Mouse (Mus musculus) CD4-positive, CD25-positive, alpha-beta regulatory T cell, adult 4 months (primary cell): ENCODE data around the gene Accsl. TPM values are rescaled to one million over a fixed set of nuclear protein-coding genes. Genes with fewer than 3 reads are reported as not detected.
A peak's percentile ranks its signal among the peaks of the same experiment; 100 is the strongest.

Experiments used
- ATAC-seq: one replicate; pipeline ENCODE4 v1.8.0; 2017
- polyA plus RNA-seq, 2 experiments: library from polyadenylated mRNA; unstranded; fragments of 100-300 nt; shearing (Covaris generic); gene quantifications; one replicate each; pipeline ENCODE4 v1.2.1; 2017

Gene Accsl
- polyA plus RNA-seq, 2 experiments from 2014 or later: not detected

DNA sequence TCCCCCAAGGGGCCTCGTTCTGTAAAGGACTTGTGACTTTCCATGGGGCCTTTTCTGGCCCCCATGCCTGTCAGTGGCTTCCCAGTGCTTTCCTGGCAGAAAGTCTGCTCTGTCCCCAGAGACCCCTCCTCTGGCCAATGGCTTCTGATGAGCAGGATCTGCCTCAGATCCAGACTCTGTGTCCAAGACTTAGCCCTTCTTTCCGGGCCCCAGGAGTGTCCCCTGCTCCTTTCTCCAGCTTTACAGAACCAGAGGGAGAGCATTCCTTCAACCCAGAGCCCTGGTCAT, 5.2 kb upstream of the Accsl start:
- no peak for ATAC-seq

DNA sequence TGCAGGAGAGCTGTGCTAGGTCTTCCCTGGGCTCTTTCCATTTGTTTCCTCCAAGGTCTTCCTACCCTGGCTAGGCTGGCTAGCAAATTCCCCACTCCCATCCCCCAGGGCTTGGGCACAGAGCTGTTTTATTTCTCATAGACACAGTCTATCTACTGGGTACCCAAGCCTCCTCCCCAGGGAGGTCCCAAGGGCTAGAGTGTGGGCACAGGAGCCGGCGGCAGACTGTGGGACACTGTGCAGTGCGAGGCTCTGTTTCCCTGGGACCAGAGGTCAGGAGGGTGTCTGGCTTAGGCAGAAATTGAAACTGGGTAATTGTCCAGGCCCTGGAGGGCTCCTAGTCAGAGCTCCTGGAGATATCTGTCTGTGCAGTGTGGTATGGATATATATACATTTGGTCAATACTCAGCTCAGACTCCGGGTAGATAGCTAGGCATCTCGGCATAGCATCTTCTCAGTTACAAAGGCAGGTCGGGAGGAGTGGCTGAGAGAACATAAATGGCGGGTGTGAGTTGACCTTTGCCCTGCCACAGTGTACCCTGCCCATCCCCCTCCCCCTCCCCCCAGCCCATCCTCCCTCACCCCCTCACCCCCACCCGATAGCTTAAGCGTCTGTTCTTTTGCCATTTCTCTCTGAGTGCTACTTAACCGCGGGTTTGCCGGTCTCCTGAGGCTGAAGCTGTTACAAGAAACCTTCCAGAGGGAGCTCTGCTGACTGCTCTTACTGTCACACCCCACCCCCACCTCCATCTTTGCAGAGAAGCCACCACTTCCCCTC, 4.7 kb upstream of the Accsl start:
- no peak for ATAC-seq

DNA sequence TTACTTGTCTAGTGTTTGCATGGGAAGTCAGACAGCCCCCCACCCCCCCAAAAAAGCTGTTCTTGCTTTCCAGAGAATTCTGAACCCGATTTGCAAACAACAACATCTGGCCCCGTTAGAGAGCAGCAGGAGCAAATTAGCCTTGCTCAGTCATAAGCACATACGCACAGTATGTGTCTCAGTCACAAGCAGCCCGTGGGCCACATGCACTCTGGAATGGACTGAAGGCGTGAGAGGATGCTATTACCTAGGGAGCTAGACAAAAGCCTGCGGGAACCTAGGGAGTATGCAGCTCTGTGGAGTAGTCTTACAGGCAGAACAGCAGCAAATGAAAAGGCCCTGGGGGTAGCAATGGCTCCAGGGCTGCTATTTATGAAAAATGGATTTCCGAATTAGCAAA, 3.3 kb upstream of the Accsl start:
- ATAC-seq: no peak

DNA sequence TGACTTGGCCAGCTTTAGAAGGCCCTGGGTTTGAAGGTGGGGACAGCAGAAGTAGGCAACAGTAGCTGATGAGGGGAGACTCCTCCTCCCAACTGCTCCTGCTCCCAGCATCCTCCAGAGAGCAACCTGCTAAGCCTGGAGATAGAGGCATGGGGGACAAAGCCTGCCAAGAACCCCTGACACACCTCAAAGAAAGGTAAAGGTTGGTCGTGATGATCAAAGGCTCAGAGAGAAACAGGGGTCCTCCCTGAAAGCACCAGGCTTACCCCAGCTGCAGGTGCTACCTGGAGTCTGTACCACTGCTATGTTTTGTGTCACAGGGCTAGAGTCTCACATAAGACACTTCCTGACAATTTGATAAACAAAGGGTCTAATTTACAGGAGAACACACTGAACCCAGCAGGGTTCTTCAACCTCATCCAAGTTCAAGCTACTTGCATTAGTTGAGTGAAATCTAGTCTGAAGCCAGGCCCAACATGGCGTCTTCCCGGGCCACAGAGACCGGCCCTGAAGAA, 2.5 kb upstream of the Accsl start:
- no peak for ATAC-seq

DNA sequence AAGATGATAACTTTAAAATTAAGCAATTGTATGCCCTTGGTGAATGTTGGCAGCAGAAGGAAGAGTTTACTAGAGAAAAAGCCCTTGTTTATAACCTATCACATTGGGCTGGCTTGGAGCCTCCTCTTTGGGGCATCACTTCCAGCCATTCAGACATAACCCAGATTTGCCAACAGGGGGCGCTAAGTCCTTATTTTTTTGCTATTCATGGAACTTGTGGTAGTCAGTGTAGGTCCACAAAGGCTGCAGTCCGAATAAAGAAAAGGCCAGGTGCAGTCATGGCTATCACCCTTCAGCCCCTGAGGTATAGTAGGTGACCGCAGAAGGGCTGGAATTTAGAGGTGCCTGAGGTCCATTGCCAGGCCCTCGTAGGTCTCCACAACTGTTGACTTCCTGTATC, 1.9 kb upstream of the Accsl start:
- ATAC-seq: peak; percentile 51

DNA sequence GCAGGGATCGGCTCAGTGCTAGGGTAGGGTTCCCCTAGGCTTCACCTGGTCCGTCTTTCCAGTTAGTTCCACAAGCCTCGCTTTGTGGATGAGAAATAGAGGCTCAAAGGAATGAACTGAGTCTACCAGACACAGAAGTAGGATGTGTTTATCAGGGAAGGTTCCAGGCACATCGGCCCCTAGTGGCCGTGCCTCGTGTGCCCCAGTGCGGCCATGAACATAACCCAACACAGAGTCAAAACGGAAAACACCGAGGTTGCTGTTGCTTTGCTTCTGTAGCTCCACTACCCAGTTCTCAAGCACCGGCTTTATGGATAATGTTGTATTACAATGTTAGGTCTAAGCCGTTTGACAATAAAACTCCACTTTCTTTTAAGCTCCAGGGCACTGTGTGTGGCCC, 391 bp downstream of the Accsl start:
- ATAC-seq: no peak

DNA sequence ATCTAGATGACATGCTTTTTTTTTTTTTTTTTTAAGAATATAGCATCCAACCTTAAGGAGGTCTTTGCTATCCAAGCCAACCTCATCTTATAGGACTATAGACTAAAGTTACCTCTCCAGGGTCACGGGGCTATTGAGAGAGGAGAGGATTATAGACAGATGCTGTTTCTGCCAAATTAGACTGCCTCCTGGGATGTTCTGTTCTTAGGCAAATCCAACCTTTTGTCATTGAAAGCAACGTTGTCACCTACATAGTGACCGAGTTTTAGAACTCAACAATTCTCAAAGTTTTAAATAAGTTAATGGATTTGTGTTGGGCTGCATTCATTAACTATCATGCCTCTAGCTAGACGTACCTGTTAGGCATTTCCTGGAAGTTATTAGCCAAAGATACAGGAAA, 5.7 kb downstream of the Accsl start:
- ATAC-seq: no peak

DNA sequence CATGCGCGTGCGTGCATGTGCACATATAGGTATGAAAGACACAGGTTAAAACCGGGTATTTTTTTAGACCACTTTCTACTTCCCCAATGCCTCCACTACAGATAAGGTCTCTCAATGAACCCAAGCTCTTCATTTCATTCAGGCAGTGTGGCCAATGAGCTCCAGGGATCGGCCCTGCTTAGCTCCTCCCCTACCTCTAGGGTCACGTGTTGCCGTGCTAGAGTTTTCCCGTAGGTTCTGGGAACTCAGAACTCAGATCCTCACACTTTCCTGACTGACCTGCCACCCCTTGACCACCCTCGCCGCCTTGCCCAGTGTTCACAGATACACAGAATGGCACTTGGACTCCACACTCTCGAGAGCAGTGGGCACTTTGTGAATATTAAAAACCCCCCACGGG, 10.1 kb downstream of the Accsl start:
- no peak for ATAC-seq

DNA sequence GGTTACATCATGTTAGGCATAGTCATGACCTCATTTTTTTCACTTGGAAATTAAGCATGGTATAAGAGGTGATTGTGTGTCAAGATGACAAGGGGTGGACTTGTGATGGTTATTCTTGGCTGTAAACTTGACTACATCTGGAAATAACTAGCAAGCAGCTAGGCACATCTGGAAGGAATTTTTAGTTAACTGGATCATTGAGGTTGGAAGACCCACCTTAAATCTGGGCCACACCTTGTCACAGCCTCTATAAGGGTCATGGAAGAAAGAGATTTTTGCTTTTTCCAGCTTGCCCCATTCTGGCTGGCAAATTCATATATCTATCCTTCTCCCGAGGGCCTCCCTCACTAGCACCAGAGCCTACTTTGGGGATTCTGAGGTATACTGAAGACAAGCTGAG, 17.7 kb downstream of the Accsl start:
- ATAC-seq: no peak

DNA sequence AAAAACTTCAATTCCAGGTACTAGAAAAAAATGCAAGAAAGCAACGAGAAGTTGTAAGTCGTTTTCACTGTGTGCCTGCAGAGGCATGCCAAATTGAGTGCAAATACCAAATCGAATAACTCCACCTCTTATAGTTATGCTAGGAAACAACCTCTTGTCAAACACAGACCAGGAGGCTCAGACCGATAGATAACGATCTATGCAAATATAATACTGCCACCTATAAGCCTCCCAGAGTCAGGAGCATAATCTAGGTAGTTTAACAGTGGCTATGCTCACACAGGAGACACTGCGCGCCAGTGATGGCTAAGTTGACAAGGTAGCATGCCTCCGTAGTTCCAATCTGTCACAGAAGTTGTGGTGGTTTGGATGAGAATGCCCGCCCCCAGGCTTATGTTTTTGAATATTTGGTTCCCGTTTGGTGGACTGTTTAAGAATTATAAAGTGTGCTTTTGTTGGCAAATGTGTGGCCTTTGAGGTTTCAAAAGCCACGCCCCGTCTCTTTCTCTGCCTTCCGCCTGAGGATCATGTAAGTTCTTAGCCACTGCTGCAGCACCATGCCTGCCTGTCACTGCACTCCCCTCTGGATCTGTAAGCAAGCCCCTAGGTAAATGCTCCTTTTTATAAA, 18.5 kb downstream of the Accsl start:
- peak; percentile 52 for ATAC-seq

DNA sequence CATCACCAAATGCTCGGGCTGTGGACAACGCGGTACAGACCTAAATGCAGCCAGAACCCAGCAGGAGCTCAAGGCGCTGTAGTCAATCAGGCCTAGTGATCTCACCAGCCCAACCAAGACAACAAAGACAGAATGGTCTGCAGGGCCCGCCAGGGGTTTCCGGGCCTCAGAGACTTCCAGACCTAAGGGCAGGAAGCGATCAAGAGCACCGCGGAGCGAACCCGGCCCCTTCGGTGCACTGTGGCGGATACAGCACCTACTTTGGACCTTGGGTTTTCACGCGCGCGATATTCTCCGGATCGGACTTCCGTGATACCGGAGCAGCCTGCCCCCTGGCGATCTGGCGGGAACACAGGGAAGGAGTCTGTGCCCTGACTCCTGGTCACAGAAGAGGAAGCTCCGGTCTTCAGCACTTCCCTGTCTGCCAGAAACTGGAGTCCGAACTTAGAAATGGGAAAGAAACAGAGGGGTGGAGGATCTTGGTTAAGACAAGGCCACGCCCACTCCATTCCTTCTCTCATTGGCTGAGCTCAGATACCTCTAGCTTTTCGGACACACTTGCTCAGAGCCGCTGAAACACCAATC, 19.4 kb downstream of the Accsl start, which contains the start of gene Accs:
Gene Accs, minus strand, starts transcription at position 439 of the 585 bp plus-strand sequence.
- ATAC-seq: peak; percentile 78

DNA sequence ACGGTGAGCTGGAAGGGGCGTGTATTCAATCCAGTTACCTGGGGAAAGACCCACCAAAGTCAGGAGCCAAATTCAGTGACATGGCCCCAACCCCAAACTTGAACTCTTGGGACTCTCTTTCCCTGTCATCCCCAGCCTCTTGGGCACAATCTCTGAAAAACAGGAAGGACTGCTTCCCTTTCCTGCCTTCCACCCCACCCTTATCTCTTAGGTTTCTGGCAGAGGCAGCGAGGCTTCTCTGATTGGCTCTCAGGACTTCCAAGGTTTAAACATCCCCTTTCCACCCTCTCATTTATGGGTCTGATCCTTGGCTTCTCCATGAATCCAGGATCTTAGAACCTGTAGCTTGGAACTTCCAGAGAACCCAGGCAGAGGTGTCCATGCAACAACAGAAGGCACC, 27.6 kb downstream of the Accsl start:
- no peak for ATAC-seq

DNA sequence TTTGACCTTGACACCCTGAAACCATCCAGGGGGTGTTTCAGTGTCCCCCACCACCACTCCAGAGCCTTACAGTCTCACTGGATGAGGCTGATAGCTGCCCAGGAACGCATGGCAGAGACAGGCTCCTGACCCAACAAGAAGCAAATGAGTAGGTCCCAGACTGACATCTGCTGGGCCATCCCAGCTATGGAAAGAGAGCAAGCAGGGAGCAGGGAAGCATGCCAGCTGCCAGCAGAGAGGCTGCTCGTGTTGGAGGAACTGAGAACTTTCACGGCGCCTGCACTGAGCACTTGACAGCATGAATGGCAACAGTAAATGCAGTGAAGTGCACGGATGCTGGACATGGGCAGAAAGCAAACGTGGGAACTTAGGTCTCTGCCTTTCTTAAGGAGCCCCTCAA, 28.8 kb downstream of the Accsl start:
- ATAC-seq: no peak

DNA sequence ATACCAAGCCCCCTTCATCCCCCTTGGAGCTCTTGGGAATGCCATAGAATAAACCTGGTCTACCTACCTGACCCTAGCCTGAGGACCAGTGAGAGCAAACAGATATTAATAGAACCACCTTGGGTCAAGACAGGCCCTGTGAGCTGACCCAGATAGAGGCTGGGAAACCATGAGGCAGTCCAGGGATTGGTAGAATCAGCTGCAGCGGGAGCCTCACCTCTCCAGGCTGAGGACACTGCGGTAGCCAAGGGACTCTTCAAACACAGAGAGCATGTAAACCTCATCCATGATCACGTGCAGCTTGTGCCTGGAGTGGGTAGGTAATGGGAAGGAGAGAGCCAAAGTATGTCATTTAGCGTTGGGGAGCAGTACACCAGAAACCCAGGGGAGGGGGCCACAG, 30.0 kb downstream of the Accsl start:
- no peak for ATAC-seq

DNA sequence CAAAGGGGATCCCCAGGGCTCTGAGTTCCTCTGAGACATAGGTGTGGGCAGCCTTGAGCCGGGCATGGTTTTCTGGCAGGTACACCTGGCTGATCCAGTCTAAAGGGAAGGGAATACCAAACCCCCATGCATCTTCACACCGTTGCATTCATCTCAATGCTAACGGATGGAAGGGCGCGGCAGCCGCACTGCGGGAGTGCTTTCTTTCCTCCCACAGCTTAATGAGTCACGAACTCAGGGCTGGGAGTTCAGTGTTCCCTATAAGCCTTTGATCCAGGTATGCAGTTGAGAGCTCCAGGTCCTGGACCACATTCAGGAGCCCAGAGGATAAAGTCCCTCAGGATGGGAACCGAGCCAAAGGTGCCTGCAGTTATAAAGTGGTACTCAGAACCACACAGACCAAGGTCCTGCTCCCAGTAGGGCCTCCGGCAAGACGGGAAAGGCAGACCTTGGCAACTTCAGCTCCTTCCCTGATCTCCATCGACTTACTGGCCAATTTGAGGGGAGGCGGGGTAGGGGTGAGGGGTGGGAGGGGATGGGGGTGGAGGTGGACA, 32.6 kb downstream of the Accsl start:
- no peak for ATAC-seq

DNA sequence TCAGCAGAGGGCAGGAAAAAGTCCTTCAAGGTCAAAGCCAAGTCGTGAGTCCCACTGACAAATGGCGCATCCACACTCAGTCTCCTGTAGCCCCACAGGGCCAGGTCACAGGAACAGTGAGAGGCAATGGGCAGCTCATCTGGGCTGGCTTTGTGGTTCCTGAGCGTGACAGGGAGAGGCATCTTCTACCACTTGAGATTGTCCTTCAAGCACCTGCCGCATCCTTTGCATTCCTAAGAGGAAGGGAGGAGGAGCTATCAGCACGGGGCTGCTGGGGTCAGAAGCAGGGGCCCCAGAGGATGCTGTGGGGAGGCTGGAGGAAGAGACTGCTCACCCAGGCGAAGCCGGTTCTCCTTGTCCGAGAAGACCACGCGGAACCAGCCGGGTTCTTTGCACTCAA, 33.4 kb downstream of the Accsl start:
- ATAC-seq: no peak

DNA sequence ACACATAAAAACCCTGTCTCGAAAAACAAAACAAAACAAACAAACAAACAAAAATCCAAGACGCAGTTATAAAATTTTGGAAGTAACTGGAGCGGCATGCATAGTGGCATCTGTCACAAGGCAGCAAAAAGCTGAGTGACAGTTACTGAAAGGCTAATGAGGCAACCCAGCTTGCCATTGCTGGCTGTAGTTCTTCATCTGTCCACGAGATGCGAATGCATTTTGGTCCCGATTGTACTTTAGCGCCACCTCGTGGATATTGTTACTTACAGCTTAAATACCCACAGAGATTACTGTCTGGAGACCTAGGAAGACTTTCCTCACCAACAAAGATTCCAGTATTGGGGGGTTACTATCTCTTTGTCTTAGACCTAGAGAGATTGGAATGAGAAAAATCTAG, 45.4 kb downstream of the Accsl start:
- peak; percentile 87 for ATAC-seq

DNA sequence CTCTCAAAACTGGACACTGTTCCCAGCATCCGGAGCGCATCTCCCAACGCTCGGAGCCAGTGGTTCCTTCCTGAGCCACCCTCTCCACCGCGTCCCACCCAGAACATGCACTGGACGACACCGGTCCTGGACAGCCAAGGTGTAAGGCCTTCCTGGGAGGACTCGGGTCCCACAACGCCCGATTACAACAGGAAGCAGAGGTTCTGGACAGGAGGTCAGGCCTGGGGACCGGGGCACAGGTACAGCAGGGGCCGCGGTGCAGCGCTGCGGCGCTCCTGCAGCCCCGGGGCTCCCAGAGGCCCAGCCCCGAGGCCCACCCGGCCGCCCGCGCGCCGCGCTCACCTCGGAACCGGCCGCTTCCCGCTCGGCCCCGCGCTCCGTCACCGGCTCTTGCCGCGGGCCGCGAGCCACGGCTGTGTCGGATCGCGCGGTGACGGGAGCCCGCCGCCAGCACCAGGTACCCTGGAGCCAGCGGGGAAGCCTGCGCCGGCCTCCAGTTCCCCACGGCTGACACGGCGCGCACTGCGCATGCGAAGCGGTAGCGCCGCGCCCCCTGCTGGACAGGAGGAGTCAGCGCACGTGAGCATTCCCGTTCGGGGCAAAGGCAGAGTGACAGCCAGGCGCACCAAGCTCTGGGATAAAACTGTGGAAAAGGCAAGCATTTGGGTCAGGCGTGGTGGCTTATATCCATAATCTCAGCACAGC, 46.8 kb downstream of the Accsl start, which contains the start of gene Ext2:
Gene Ext2, minus strand, starts transcription at position 524 of the 705 bp plus-strand sequence.
- ATAC-seq: peak; percentile 85

DNA sequence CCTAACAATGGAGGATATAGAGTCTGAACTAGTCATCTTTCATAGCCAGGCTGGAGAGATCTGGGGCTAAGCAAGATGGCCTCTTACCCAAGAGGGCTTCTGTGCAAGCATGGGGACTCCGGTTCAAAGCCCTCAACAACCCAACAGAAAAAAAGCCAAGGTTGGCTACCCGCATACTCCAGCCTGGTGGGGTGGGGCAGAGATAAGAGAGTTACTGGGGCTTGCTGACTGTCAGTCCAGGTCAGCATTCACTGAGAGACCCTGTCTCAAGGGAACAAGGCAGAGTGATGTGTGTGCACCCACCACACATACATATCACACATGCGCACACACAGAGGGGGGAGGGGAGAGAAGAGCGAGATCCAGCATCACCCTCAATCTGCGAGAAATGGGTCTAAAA, 51.2 kb downstream of the Accsl start:
- ATAC-seq: no peak

DNA sequence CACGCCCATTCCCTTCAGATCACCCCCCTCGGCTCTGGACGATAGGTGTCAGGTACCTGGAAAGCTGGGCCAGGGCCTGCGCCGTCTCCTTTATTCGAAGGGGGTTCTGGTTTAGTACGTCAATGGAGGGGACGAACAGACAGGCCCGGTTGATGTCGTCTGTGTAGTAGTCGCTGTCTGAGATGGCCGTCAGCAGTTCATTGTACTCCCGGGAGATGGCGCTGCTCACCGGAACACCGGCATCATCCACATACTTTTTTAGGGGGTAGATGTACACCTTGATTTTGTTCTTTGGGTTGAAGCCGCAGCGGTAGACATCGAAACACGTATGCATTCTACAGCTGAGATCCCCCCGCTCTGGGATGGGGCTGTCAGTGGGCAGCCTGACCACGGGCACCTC, 55.6 kb downstream of the Accsl start:
- ATAC-seq: no peak

DNA sequence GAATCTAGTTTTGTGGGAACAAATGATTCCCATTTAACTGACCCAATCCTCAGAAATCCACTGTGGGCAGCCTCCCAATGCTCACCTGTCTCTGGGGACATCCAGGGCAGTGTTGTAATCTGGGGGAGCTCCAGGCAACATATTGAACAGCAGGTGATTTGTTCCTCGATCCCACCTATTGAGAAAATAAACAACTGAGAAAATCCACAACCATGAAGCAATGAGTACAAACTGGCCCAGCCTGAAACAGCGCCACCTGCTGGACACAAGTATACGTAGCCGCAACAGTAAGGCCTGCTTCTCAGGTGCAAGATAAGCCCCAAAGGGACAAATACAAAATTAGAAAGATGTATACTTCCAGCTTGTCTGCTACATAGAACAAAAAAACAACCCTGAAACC, 57.1 kb downstream of the Accsl start:
- ATAC-seq: peak; percentile 75

DNA sequence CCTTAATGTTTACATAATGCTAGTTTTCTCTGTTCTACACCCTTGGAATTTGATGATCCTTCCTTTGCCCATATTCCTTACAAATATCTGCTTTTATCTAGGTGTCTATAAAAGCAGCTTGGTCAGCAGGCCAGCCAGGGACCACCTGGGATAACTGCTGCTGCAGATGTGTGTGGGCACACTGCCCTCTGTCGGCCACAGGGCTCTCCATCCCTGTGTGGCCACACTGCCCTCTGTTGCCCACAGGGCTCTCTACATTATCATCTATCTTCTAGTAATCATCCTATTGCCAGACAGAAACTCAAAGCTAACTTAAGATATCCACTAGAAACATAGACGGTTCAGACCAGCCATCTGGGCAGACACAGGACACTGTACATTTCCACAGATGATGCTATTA, 59.0 kb downstream of the Accsl start:
- ATAC-seq: no peak

DNA sequence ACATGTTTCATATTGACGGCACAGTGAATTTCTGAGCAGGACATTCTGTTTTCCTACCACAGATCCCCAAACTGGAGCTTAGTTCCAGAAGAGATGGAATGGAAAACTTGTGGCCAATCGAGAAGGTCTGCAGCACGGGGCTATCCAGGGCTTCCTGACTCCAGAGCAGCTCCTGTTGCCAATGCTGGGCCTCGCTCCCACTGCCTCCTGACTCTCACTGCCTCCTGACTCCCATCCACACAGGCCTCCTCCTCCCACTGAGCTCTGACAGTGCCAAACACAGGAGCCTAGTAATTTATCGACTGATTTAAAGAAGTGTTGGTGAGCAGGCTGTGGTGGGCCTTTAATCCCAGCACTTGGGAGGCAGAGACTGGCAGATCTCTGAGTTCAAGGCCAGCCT, 60.9 kb downstream of the Accsl start:
- no peak for ATAC-seq
